Comparison of ENCODE assay signal across 9 mouse cellular contexts in the genomic region with DNA sequence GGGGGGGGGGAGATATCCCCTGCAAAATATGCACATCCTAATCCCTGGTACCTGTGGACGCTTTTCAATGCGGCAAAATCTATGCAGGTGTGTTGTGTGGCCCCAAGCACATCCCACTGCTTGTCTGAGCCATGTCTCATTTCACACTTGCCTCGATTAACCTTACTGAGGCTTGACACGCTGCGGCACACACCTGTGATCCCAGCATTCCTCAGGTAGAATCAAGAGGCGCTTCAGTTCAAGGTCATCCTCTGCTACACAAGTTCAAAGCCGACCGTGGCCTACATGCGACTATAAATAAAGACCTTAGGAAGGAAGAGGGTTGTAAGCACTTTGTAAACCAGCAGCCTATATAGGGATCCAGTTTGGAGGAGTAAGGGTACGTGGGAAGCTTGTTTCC. TPM values are rescaled to one million over a fixed set of nuclear protein-coding genes. Genes with fewer than 3 reads are reported as not detected.
A peak's percentile ranks its signal among the peaks of the same experiment; 100 is the strongest.
DNase-seq lines count a peak whose midpoint lies in the region; ATAC-seq lines count a peak whose summit lies in the region.
"Had no signal": no experiment of that assay in that cellular context is flagged by ENCODE, and none has a peak within 500 bp of the region (broad histone marks: within the 10 kb centered on the region; RNA-seq: fewer than 3 reads in every experiment).

No protein-coding gene starts in this region.

- peak overlapping the region; percentile 81; the same call in 1 of the 2 replicates for H3K9ac ChIP-seq in kidney, embryonic 16.5 days (replicated peaks; ENCODE audit: low read length)
- H3K9ac ChIP-seq in forebrain, embryonic 14.5 days (ENCODE audit: low read length) = peak overlapping the region; percentile 85; the same call in 1 of the 2 replicates
- no peak overlapping the region for H3K9ac ChIP-seq in limb, embryonic 12.5 days (replicated peaks)
- H3K9ac ChIP-seq in neural tube, embryonic 15.5 days (replicated peaks) = no peak overlapping the region

- H3K4me2 ChIP-seq in kidney, embryonic 16.5 days (replicated peaks; ENCODE audit: low read depth, low read length) = peak overlapping the region; percentile 71
- peak overlapping the region; percentile 89 for H3K4me2 ChIP-seq in forebrain, embryonic 14.5 days (ENCODE audit: low read length)
- H3K4me2 ChIP-seq in limb, embryonic 12.5 days = peak overlapping the region; percentile 91
- peak overlapping the region; percentile 94 for H3K4me2 ChIP-seq in neural tube, embryonic 15.5 days

- H3K9me3 ChIP-seq in kidney, embryonic 16.5 days (ENCODE audit: low read length) = no peaks in the 10 kb centered on the region
- no peaks in the 10 kb centered on the region for H3K9me3 ChIP-seq in forebrain, embryonic 14.5 days (replicated peaks; ENCODE audit: control insufficient read depth, low read length)
- no peaks in the 10 kb centered on the region for H3K9me3 ChIP-seq in limb, embryonic 12.5 days
- no peaks in the 10 kb centered on the region for H3K9me3 ChIP-seq in neural tube, embryonic 15.5 days (replicated peaks)

- DNase-seq in kidney, postnatal 25 days = no peak
- no peak for DNase-seq in forebrain, embryonic 14.5 days (ENCODE audit: low spot score)
- no peak for DNase-seq in right cerebral cortex, postnatal 25 days
- DNase-seq in right cerebral cortex, postnatal 4 days = no peak

- peaks cover 14% of the 10 kb centered on the region for H3K4me1 ChIP-seq in kidney, embryonic 16.5 days (ENCODE audit: insufficient read depth, low read length)
- H3K4me1 ChIP-seq in forebrain, embryonic 14.5 days (ENCODE audit: control insufficient read depth, insufficient read depth, low read length) = peaks cover 33% of the 10 kb centered on the region
- peaks cover 36% of the 10 kb centered on the region for H3K4me1 ChIP-seq in limb, embryonic 12.5 days (replicated peaks)
- H3K4me1 ChIP-seq in neural tube, embryonic 15.5 days = peaks cover 56% of the 10 kb centered on the region

- peak overlapping the region; percentile 58; the same call in 1 of the 2 replicates for H3K27ac ChIP-seq in kidney, embryonic 16.5 days (ENCODE audit: low read length)
- no peak overlapping the region for H3K27ac ChIP-seq in forebrain, embryonic 14.5 days (ENCODE audit: low read depth, low read length)
- no peak overlapping the region for H3K27ac ChIP-seq in limb, embryonic 12.5 days
- H3K27ac ChIP-seq in neural tube, embryonic 15.5 days (replicated peaks) = no peak overlapping the region; the same call in 1 of the 2 replicates
- H3K27ac ChIP-seq: macrophage had no signal

- ATAC-seq in kidney, embryonic 16.5 days (ENCODE audit: low FRiP score, low TSS enrichment) = no peak
- no peak for ATAC-seq in forebrain, embryonic 14.5 days
- no peak for ATAC-seq in limb, embryonic 12.5 days (ENCODE audit: insufficient number of reproducible peaks, insufficient read depth, low FRiP score, low TSS enrichment, low read depth)
- ATAC-seq in neural tube, embryonic 15.5 days (ENCODE audit: low FRiP score) = no peak

- no peaks in the 10 kb centered on the region for H3K27me3 ChIP-seq in kidney, embryonic 16.5 days (ENCODE audit: insufficient read depth, low read length)
- no peaks in the 10 kb centered on the region for H3K27me3 ChIP-seq in forebrain, embryonic 14.5 days (replicated peaks; ENCODE audit: control insufficient read depth, insufficient read depth, low read length)
- H3K27me3 ChIP-seq in limb, embryonic 12.5 days = no peaks in the 10 kb centered on the region
- H3K27me3 ChIP-seq in neural tube, embryonic 15.5 days (replicated peaks) = no peaks in the 10 kb centered on the region
- H3K27me3 ChIP-seq: Patski had no signal

- H3K36me3 ChIP-seq in kidney, embryonic 16.5 days (ENCODE audit: insufficient read depth, low read length) = no peaks in the 10 kb centered on the region
- H3K36me3 ChIP-seq in forebrain, embryonic 14.5 days (ENCODE audit: control insufficient read depth, insufficient read depth, low read length) = peaks cover 12% of the 10 kb centered on the region; the same call in 1 of the 2 replicates
- peaks cover 10% of the 10 kb centered on the region for H3K36me3 ChIP-seq in limb, embryonic 12.5 days
- peaks cover 4% of the 10 kb centered on the region; the same call in 1 of the 2 replicates for H3K36me3 ChIP-seq in neural tube, embryonic 15.5 days

- peak overlapping the region; percentile 76 for H3K4me3 ChIP-seq in kidney, embryonic 16.5 days (ENCODE audit: low read length)
- H3K4me3 ChIP-seq in forebrain, embryonic 14.5 days (ENCODE audit: low read depth, low read length) = no peak overlapping the region
- peak overlapping the region; percentile 65 for H3K4me3 ChIP-seq in limb, embryonic 12.5 days (replicated peaks)
- peak overlapping the region; percentile 70; the same call in 1 of the 2 replicates for H3K4me3 ChIP-seq in neural tube, embryonic 15.5 days (replicated peaks)

- WGBS in kidney, embryonic 16.5 days = 53% methylated on average over 10 of the region's 10 CpGs
- 73% methylated on average over 10 of the region's 10 CpGs for WGBS in forebrain, embryonic 14.5 days
- 52% methylated on average over 10 of the region's 10 CpGs for WGBS in limb, embryonic 12.5 days
- WGBS in neural tube, embryonic 15.5 days = 63% methylated on average over 10 of the region's 10 CpGs

RNA-seq across cellular contexts. Expression of a gene that starts 0.6 kb away (rescaled TPM):
- 2.1 and 2.2 TPM in 2 replicates for polyA plus RNA-seq in kidney, embryonic 16.5 days (2015; fragmentation: Nextera tagmentation; extraction: Ambion mirVana)
- polyA plus RNA-seq in forebrain, embryonic 14.5 days (2014; fragmentation: Nextera tagmentation; extraction: Ambion mirVana) = 13.8 and 14.5 TPM in 2 replicates
- 3.8 and 4.5 TPM in 2 replicates for polyA plus RNA-seq in limb, embryonic 12.5 days (2016; fragmentation: Nextera tagmentation; extraction: Ambion mirVana)
- 32.7 and 41.3 TPM in 2 replicates for polyA plus RNA-seq in neural tube, embryonic 15.5 days (2015; fragmentation: Nextera tagmentation; extraction: Ambion mirVana)

RNA-seq across cellular contexts. Expression of a gene that starts 3.5 kb away (rescaled TPM):
- 126 and 129 TPM in 2 replicates for polyA plus RNA-seq in kidney, embryonic 16.5 days (2015; fragmentation: Nextera tagmentation; extraction: Ambion mirVana)
- polyA plus RNA-seq in forebrain, embryonic 14.5 days (2014; fragmentation: Nextera tagmentation; extraction: Ambion mirVana) = 52.3 and 62.1 TPM in 2 replicates
- polyA plus RNA-seq in limb, embryonic 12.5 days (2016; fragmentation: Nextera tagmentation; extraction: Ambion mirVana) = 127 and 128 TPM in 2 replicates
- 110 and 134 TPM in 2 replicates for polyA plus RNA-seq in neural tube, embryonic 15.5 days (2015; fragmentation: Nextera tagmentation; extraction: Ambion mirVana)

RNA-seq across cellular contexts. Expression of a gene that starts 36.6 kb away (rescaled TPM):
- polyA plus RNA-seq in kidney, embryonic 16.5 days (2015; fragmentation: Nextera tagmentation; extraction: Ambion mirVana) = 26.0 and 32.1 TPM in 2 replicates
- 55.1 and 60.0 TPM in 2 replicates for polyA plus RNA-seq in forebrain, embryonic 14.5 days (2014; fragmentation: Nextera tagmentation; extraction: Ambion mirVana)
- polyA plus RNA-seq in limb, embryonic 12.5 days (2016; fragmentation: Nextera tagmentation; extraction: Ambion mirVana) = 47.6 and 52.1 TPM in 2 replicates
- 38.2 and 42.3 TPM in 2 replicates for polyA plus RNA-seq in neural tube, embryonic 15.5 days (2015; fragmentation: Nextera tagmentation; extraction: Ambion mirVana)

RNA-seq across cellular contexts. Expression of a gene that starts 45.4 kb away (rescaled TPM):
- 11.0 and 11.2 TPM in 2 replicates for polyA plus RNA-seq in kidney, embryonic 16.5 days (2015; fragmentation: Nextera tagmentation; extraction: Ambion mirVana)
- polyA plus RNA-seq in forebrain, embryonic 14.5 days (2014; fragmentation: Nextera tagmentation; extraction: Ambion mirVana) = 13.1 and 13.2 TPM in 2 replicates
- polyA plus RNA-seq in limb, embryonic 12.5 days (2016; fragmentation: Nextera tagmentation; extraction: Ambion mirVana) = 12.5 and 14.2 TPM in 2 replicates
- 10.0 and 12.7 TPM in 2 replicates for polyA plus RNA-seq in neural tube, embryonic 15.5 days (2015; fragmentation: Nextera tagmentation; extraction: Ambion mirVana)

RNA-seq across cellular contexts. Expression of a gene that starts 45.5 kb away (rescaled TPM):
- 24.8 and 31.8 TPM in 2 replicates for polyA plus RNA-seq in kidney, embryonic 16.5 days (2015; fragmentation: Nextera tagmentation; extraction: Ambion mirVana)
- polyA plus RNA-seq in forebrain, embryonic 14.5 days (2014; fragmentation: Nextera tagmentation; extraction: Ambion mirVana) = 7.3 and 7.7 TPM in 2 replicates
- 28.9 and 29.9 TPM in 2 replicates for polyA plus RNA-seq in limb, embryonic 12.5 days (2016; fragmentation: Nextera tagmentation; extraction: Ambion mirVana)
- polyA plus RNA-seq in neural tube, embryonic 15.5 days (2015; fragmentation: Nextera tagmentation; extraction: Ambion mirVana) = 14.9 and 17.0 TPM in 2 replicates

Comparison
In these comparisons a context has a peak if more than half of its experiments do, and no peak if none do; other contexts are left out.
1. H3K9ac ChIP-seq: peak in kidney, embryonic 16.5 days (single experiment) and forebrain, embryonic 14.5 days (single experiment); none in limb, embryonic 12.5 days (single experiment) and neural tube, embryonic 15.5 days (single experiment).
2. Peak in every context shown above with its lines, with median percentiles within 50 percentile points of each other: H3K4me2 ChIP-seq.